Mouse (Mus musculus): ENCODE data around the gene Pex16. TPM values are rescaled to one million over a fixed set of nuclear protein-coding genes. Genes with fewer than 3 reads are reported as not detected.

Gene Pex16
- total and polyA plus RNA-seq, 2 experiments: 95.5 to 164 TPM

DNA sequence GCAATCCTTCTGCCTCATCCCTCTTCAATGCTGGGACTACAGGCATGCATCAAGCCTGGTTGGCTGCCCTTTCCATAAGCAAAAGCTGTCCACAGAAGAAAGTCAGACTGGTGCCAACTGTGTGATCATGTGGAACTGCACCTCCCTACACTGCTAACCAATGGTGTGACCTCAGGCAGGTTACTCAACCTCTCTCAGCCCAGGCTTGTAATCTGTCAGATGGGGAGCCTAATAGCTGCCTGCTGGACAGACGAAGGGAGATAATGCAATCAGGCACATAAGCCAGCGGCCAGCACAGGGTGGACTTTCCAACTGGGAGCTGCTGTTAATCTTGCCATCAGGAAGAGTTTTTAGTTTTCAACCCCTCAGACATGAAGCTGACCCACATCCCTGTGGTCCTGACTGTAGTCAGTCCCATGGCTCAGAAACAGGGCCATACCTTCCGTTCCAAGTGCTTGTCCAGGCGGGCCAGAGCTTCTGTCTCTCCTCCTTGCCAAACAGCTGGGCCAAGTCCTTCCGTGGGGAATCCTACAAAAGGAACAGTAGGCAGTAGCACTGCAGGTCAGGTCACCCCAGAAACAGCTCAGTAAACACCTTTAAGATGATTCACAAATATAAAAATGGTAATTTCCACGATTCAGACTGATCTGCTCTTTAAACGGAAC, 47.4 kb downstream of the Pex16 start:
- Histone ChIP-seq H3K4me3 (ENCODE audit: insufficient read depth, low read depth, low read length) (no peak overlapping the region), H3K27ac (replicated peaks; ENCODE audit: insufficient read depth, low read depth, low read length) (peak overlapping the region; percentile 83), H3K36me3 (ENCODE audit: control insufficient read depth, insufficient read depth, low read length) (peaks cover 42% of the 10 kb centered on the region), H3K4me1 (ENCODE audit: control insufficient read depth, insufficient read depth, low read length) (peaks cover 43% of the 10 kb centered on the region), H3K79me2 (ENCODE audit: control insufficient read depth, insufficient read depth, low read length) (no peaks in the 10 kb centered on the region), H3K9ac (ENCODE audit: low read depth, low read length) (peak overlapping the region; percentile 25), H3K27me3 (ENCODE audit: control insufficient read depth, insufficient read depth, low read length) (no peaks in the 10 kb centered on the region)
- 27% methylated on average over 7 of the region's 7 CpGs for WGBS
- peak; percentile 99 for DNase-seq (ENCODE audit: extremely low read depth, low read depth, low spot score)
- TF ChIP-seq POLR2A (IDR thresholded peaks at IDR 0.05; ENCODE audit: extremely low read depth, insufficient read depth, low read length) (no peak), CTCF (IDR thresholded peaks at IDR 0.05; ENCODE audit: low read depth, low read length) (no peak)

DNA sequence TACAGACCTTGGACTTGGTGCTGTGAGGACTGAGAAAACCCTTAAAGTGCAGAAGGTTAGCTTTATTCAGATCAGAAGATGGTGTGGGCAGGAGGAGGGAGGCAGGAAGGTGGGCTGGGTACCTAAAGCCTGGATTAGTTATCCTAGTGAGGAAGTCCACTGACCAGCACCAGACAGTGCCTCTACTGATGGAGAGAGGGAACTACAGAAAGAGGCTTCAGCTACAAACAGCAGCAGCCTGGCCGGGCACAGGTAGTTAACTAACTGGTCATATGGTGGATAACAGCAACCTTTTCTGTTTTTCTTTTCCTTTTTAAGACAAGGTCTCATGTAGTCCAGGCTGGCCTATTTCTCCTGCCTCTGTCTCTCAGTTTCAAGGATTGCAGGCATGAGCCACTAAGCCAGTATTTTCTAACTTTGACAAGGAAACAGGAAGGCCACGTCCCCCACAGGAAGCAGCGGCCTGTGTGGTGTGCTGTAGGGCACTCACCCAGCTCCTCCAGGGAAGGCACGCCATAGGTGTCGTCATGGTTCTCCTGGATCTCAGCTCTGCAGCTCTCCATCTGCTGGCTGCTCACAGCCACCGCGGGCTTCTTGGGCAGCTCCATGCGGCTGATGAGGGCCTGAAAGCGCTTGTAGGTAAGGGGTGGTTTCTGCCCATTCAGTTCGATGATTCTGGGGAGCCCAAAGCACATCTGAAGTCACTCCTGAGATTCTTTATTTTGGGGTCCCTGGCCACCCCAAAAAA, 48.1 kb downstream of the Pex16 start:
- no peak for TF ChIP-seq POLR2A (IDR thresholded peaks at IDR 0.05; ENCODE audit: extremely low read depth, insufficient read depth, low read length)
- peak; percentile 43 for TF ChIP-seq CTCF (IDR thresholded peaks at IDR 0.05; ENCODE audit: low read depth, low read length)
- WGBS: 54% methylated on average over 10 of the region's 10 CpGs
- peaks cover 43% of the 10 kb centered on the region for H3K4me1 ChIP-seq (ENCODE audit: control insufficient read depth, insufficient read depth, low read length)
- no peak overlapping the region for H3K4me3 ChIP-seq (ENCODE audit: insufficient read depth, low read depth, low read length)
- no peaks in the 10 kb centered on the region for H3K79me2 ChIP-seq (ENCODE audit: control insufficient read depth, insufficient read depth, low read length)
- peaks cover 42% of the 10 kb centered on the region for H3K36me3 ChIP-seq (ENCODE audit: control insufficient read depth, insufficient read depth, low read length)
- H3K9ac ChIP-seq (ENCODE audit: low read depth, low read length): peak overlapping the region; percentile 33; the same call in 1 of the 2 replicates
- H3K27me3 ChIP-seq (ENCODE audit: control insufficient read depth, insufficient read depth, low read length): no peaks in the 10 kb centered on the region
- peak overlapping the region; percentile 83 for H3K27ac ChIP-seq (replicated peaks; ENCODE audit: insufficient read depth, low read depth, low read length)
- DNase-seq (ENCODE audit: extremely low read depth, low read depth, low spot score): peak; percentile 62

DNA sequence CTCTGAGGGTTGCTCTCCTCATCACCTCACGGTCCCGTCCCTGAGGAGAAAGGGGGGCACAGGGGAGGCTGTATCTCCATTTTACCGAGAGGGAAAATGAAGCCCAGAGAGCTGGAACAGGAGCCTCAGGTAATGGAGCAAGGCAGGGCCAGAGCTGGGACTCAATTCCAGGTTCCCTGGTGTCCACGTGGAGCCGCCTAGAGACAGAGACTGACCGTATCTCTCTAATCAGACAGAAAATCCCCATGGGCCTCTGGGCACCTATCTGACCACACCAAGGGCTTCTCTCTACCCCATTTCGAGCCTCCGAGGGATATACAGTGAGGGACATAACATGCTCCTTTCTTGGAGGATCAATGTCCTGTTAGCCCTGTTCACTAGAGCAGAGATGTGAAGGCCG, 48.7 kb downstream of the Pex16 start:
- peaks cover 46% of the 10 kb centered on the region for H3K4me1 ChIP-seq (ENCODE audit: control insufficient read depth, insufficient read depth, low read length)
- 84% methylated on average over 9 of the region's 9 CpGs for WGBS
- TF ChIP-seq POLR2A (IDR thresholded peaks at IDR 0.05; ENCODE audit: extremely low read depth, insufficient read depth, low read length) (no peak), CTCF (IDR thresholded peaks at IDR 0.05; ENCODE audit: low read depth, low read length) (no peak)
- H3K36me3 ChIP-seq (ENCODE audit: control insufficient read depth, insufficient read depth, low read length): peaks cover 40% of the 10 kb centered on the region
- H3K9ac ChIP-seq (ENCODE audit: low read depth, low read length): peak overlapping the region; percentile 48; the same call in 1 of the 2 replicates
- H3K27me3 ChIP-seq (ENCODE audit: control insufficient read depth, insufficient read depth, low read length): no peaks in the 10 kb centered on the region
- H3K27ac ChIP-seq (replicated peaks; ENCODE audit: insufficient read depth, low read depth, low read length): peak overlapping the region; percentile 83
- no peaks in the 10 kb centered on the region for H3K79me2 ChIP-seq (ENCODE audit: control insufficient read depth, insufficient read depth, low read length)
- no peak for DNase-seq (ENCODE audit: extremely low read depth, low read depth, low spot score)
- H3K4me3 ChIP-seq (ENCODE audit: insufficient read depth, low read depth, low read length): no peak overlapping the region

DNA sequence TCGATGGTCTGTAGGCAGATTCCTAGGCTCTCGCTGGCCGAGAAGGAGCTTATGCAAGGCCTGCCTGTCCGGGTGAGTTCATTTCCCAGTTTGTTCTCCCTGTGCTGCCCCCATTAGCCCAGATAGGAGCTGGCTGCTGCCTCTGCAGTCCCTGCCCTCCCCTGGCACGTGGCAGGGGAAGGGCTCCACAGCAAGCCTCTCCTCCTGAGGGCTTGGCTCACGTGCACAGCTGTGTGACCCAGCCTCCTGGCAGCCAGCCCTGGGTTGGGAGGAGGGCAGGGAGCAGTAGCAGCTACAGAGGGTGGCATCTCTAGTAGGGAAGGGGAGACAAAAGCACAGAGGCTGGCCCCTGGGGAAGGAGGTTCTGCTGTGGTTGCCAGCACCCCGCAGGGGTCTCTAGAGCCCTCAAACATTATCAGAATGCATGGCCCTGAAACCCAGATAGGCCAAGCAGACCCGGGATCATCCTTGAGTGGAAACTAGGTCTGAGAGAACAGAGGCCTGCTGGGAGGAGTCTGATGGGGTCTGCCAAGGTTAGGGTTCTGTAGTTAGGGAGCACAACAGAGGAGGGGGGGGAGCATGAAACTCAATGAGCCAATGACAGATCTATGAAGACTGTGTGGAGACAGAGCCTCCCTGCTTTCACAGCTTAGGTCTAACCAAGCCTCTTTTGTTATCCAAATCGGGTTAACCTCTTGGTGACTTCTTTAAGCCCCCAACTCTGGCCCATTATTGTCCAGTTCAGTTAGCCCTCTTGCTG, 49.4 kb downstream of the Pex16 start:
- Histone ChIP-seq H3K9ac (ENCODE audit: low read depth, low read length) (peak overlapping the region; percentile 48), H3K36me3 (ENCODE audit: control insufficient read depth, insufficient read depth, low read length) (peaks cover 34% of the 10 kb centered on the region), H3K4me3 (ENCODE audit: insufficient read depth, low read depth, low read length) (no peak overlapping the region), H3K4me1 (ENCODE audit: control insufficient read depth, insufficient read depth, low read length) (peaks cover 50% of the 10 kb centered on the region), H3K27ac (replicated peaks; ENCODE audit: insufficient read depth, low read depth, low read length) (peak overlapping the region; percentile 83), H3K79me2 (ENCODE audit: control insufficient read depth, insufficient read depth, low read length) (no peaks in the 10 kb centered on the region), H3K27me3 (ENCODE audit: control insufficient read depth, insufficient read depth, low read length) (no peaks in the 10 kb centered on the region)
- DNase-seq (ENCODE audit: extremely low read depth, low read depth, low spot score): peak; percentile 86
- TF ChIP-seq CTCF (IDR thresholded peaks at IDR 0.05; ENCODE audit: low read depth, low read length): 0 out of 2 replicates have a peak, but pooled peaks have one; percentile 1
- TF ChIP-seq POLR2A (IDR thresholded peaks at IDR 0.05; ENCODE audit: extremely low read depth, insufficient read depth, low read length): no peak
- 25% methylated on average over 9 of the region's 9 CpGs for WGBS

DNA sequence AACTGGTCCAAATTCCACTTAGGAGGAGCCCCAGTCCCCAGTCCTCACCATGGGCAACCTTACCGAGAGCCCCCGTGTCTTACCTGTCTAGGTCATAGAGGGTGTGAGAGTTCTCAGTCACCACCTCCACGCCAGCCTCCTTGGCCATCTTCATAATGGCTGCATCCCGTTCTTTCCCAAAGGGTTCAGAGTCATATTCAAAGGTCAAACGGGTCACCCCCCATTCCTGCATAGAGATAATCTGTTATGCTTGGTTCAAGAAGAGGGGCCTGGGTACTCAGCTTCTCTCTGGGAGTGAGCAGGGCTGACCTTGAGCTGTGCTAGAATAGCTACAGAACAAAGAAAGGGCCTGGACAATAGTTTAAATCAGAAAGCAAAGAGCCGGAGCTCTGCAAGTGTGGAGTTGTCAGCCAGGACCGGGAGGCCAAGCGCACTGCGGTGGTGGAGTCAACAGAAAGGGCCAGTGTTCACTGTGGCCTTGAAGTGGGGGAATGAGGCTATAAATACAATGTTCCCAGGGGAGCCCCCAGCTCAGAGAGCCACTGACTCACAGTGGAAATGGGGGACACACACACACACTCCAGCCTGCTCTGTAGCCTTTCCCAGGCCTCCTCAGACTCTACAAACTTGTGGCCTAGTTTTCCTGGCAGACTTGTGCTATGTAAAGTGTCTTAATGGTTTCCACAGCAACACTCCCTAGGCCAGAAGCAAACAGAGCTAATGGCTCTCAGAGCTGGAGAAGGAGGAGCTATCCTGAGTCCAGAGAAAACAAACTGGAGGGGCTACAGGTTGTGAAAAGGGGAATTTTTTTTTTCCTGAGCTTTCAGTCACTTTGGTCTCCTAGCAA, 50.2 kb downstream of the Pex16 start:
- Histone ChIP-seq H3K9ac (ENCODE audit: low read depth, low read length) (no peak overlapping the region), H3K36me3 (ENCODE audit: control insufficient read depth, insufficient read depth, low read length) (peaks cover 26% of the 10 kb centered on the region), H3K27ac (replicated peaks; ENCODE audit: insufficient read depth, low read depth, low read length) (peak overlapping the region; percentile 79), H3K27me3 (ENCODE audit: control insufficient read depth, insufficient read depth, low read length) (no peaks in the 10 kb centered on the region), H3K4me3 (ENCODE audit: insufficient read depth, low read depth, low read length) (no peak overlapping the region), H3K4me1 (ENCODE audit: control insufficient read depth, insufficient read depth, low read length) (peaks cover 53% of the 10 kb centered on the region), H3K79me2 (ENCODE audit: control insufficient read depth, insufficient read depth, low read length) (peaks cover 5% of the 10 kb centered on the region)
- peak; percentile 50 for DNase-seq (ENCODE audit: extremely low read depth, low read depth, low spot score)
- 53% methylated on average over 9 of the region's 9 CpGs for WGBS
- TF ChIP-seq POLR2A (IDR thresholded peaks at IDR 0.05; ENCODE audit: extremely low read depth, insufficient read depth, low read length): no peak
- TF ChIP-seq CTCF (IDR thresholded peaks at IDR 0.05; ENCODE audit: low read depth, low read length): no peak

Measured in liver, adult 2 months (tissue).